Mouse (Mus musculus) lung, embryonic 16.5 days (tissue): Measurements from ENCODE around the gene Rpap3. TPM values are rescaled to one million over a fixed set of nuclear protein-coding genes. Genes with fewer than 3 reads are reported as not detected.

Experiments
- ATAC-seq: fragments of 200-750 bp; cut with Nextera tagmentation; 2 replicates; pipeline ENCODE4 v1.8.0; 2017; ENCODE audit warnings: low read depth, mild to moderate bottlenecking, moderate library complexity
- H3K27ac ChIP-seq: fragments of 300-500 bp; sonication (generic); 2 replicates; pipeline ENCODE4 v1.5.1; 2014; ENCODE audit warnings: mild to moderate bottlenecking, control low read depth, low read length
- H3K27me3 ChIP-seq: fragments of 300-500 bp; sonication (generic); 2 replicates; pipeline ENCODE4 v1.6.1; 2014; ENCODE audit warnings: low read depth, low read length, mixed read lengths; ENCODE audit not compliant: control insufficient read depth, insufficient read depth
- H3K36me3 ChIP-seq: fragments of 300-500 bp; sonication (generic); 2 replicates; pipeline ENCODE4 v1.6.1; 2014; ENCODE audit warnings: low read length; ENCODE audit not compliant: control insufficient read depth, insufficient read depth
- H3K4me1 ChIP-seq: fragments of 300-500 bp; sonication (generic); replicated peaks from 2 replicates; pipeline ENCODE4 v1.6.1; 2014; ENCODE audit warnings: low read length, mixed read lengths; ENCODE audit not compliant: control insufficient read depth, insufficient read depth
- H3K4me2 ChIP-seq: fragments of 300-500 bp; sonication (generic); 2 replicates; pipeline ENCODE4 v1.6.1; 2014; ENCODE audit warnings: low read depth, low read length, control low read depth
- H3K4me3 ChIP-seq: fragments of 300-500 bp; sonication (generic); 2 replicates; pipeline ENCODE4 v1.5.1; 2014; ENCODE audit warnings: mild to moderate bottlenecking, low read length, control low read depth
- H3K9ac ChIP-seq: fragments of 300-500 bp; sonication (generic); 2 replicates; pipeline ENCODE4 v1.6.1; 2014; ENCODE audit warnings: low read length, control low read depth
- H3K9me3 ChIP-seq: fragments of 300-500 bp; sonication (generic); 2 replicates; pipeline ENCODE4 v1.6.1; 2016; ENCODE audit warnings: low read length; ENCODE audit not compliant: control insufficient read depth
- WGBS: fragments of 180-500 bp; shearing (Covaris S2); extraction: QIAGEN DNeasy Blood & Tissue Kit; methylation state at CpG from one replicate; pipeline ENCODE4 v1.1.7; 2014; 5-methylcytosine and 5-hydroxymethylcytosine counted together
- polyA plus RNA-seq: library from polyadenylated mRNA; unstranded; fragments of >200 nt; fragmentation: Nextera tagmentation; extraction: Ambion mirVana; gene quantifications from 2 replicates; pipeline ENCODE4 v1.2.1, GENCODE M21; 2015

Rpap3 gene
- polyA plus RNA-seq: 20.5 and 25.2 TPM in 2 replicates

DNA sequence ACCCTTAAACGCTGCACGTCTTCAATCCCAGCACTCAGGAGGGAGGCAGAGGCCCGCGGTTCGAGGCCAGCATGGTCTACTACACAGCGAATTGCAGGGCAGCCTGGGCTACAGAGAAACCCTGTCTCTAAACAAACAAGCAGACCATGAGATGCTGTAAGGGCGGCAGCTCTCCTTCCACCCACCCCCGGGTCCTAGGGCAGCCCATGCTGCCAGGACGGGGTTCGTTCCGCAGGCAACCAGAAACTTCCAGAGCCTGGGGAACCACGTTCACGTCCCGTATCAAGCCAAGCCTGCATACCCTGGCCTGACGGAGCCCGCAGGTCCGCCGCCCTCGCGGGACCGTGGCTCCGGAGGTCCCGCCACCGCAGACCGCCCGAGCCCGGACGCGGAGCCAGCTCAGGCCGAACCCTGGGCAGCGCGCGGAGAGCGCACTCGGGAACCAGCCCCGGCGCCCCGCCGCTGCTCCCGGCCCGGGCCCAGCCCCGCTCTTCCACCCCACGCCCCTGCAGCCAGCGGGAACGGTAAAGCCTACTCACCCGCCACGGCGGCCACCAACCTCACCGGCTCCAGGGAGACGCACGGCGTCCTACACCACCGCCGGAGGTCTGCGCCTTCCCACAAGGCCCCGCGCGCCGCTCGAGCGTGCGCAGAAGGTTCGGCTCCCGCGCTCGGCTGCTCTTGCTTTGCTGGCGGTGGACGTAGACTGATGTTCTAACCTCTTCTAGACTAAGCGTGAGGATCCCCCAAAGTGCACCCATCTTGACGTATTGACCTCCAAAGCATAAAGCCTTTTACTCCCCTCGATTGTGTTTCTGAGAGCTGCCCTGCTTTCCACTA lies at the start of gene Rpap3:
Rpap3 (minus strand) TSS at position 615 of the 840 bp plus-strand sequence.
- Histone ChIP-seq H3K4me1 (peaks cover 10% of the 10 kb centered on the region), H3K36me3 (peaks cover 16% of the 10 kb centered on the region), H3K4me3 (peak within 1 kb of the TSS; percentile 99), H3K4me2 (peak within 1 kb of the TSS; percentile 79), H3K27ac (peak within 1 kb of the TSS; percentile 61), H3K9me3 (no peaks in the 10 kb centered on the region), H3K27me3 (no peaks in the 10 kb centered on the region), H3K9ac (peak within 1 kb of the TSS; percentile 95)
- peak; percentile 96 for ATAC-seq
- WGBS: under 1% methylated on average over 69 of the region's 71 CpGs

DNA sequence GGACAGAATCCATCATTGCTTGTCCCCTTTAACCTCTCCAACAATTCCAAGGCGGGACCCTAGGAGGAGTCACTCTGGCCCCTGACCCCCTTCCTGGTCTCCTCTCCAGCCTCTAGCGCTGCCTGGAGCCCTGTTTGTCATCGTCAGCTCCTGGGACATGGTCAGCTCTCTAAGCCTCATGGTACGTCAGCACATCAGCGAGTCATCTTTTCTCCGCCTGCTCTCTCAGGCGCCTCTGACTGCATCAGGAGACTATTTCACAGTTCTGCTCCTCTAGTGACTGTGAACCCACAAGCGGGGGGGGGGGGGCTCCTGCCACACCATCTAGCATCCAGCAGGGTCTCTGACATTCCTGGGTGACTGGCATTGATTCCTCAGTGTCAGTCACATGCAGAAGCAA lies 49.7 kb upstream of the Rpap3 start:
- H3K36me3 ChIP-seq: no peaks in the 10 kb centered on the region; the same call in 1 of the 2 replicates
- no peak overlapping the region for H3K27ac ChIP-seq
- no peaks in the 10 kb centered on the region for H3K9me3 ChIP-seq
- no peaks in the 10 kb centered on the region for H3K27me3 ChIP-seq
- peaks cover 9% of the 10 kb centered on the region for H3K4me1 ChIP-seq
- H3K9ac ChIP-seq: no peak overlapping the region
- WGBS: 48% methylated on average over 8 of the region's 8 CpGs
- H3K4me3 ChIP-seq: no peak overlapping the region
- ATAC-seq: no peak
- H3K4me2 ChIP-seq: no peak overlapping the region

GRCm38 (mm10) chr15:97754476-97754875 lies 48.9 kb upstream of the Rpap3 start:
- Histone ChIP-seq H3K4me1 (peaks cover 14% of the 10 kb centered on the region), H3K36me3 (no peaks in the 10 kb centered on the region), H3K27ac (no peak overlapping the region), H3K9ac (no peak overlapping the region), H3K4me3 (no peak overlapping the region), H3K4me2 (no peak overlapping the region), H3K9me3 (no peaks in the 10 kb centered on the region), H3K27me3 (no peaks in the 10 kb centered on the region)
- WGBS: 25% methylated on average over 6 of the region's 6 CpGs
- no peak for ATAC-seq

DNA sequence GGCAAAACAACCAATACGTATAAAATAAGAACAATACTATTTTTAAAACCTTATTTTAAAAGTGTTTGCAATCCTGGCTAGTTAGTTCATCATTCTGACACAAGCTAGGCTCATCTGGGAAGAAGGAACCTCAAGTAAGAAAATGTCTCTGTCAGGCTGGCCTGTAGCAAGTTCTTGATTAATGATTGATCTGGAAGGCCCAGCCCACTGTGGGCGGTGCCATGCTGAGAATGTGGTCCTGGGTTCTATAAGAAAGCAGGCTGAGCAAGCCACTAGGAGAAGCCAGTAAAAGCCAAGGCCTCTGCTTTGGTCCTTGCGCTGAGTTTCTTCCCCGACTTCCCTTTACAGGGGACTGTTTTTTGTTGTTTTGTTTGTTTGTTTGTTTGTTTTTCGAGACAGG lies 46.9 kb upstream of the Rpap3 start:
- WGBS: 83% methylated on average over 5 of the region's 5 CpGs
- H3K9me3 ChIP-seq: no peaks in the 10 kb centered on the region
- H3K27me3 ChIP-seq: no peaks in the 10 kb centered on the region
- H3K4me1 ChIP-seq: peaks cover 14% of the 10 kb centered on the region
- H3K36me3 ChIP-seq: no peaks in the 10 kb centered on the region
- no peak overlapping the region for H3K27ac ChIP-seq
- H3K9ac ChIP-seq: no peak overlapping the region
- ATAC-seq: no peak
- H3K4me3 ChIP-seq: no peak overlapping the region
- no peak overlapping the region for H3K4me2 ChIP-seq

GRCm38 (mm10) chr15:97751676-97752075 lies 46.1 kb upstream of the Rpap3 start:
- ATAC-seq: no peak
- peaks cover 1% of the 10 kb centered on the region; the same call in 1 of the 2 replicates for H3K36me3 ChIP-seq
- H3K4me1 ChIP-seq: peaks cover 14% of the 10 kb centered on the region
- H3K4me2 ChIP-seq: no peak overlapping the region
- no peaks in the 10 kb centered on the region for H3K27me3 ChIP-seq
- no peak overlapping the region for H3K4me3 ChIP-seq
- H3K9ac ChIP-seq: no peak overlapping the region
- no peak overlapping the region; the same call in 1 of the 2 replicates for H3K27ac ChIP-seq
- 60% methylated on average over 2 of the region's 2 CpGs for WGBS
- no peaks in the 10 kb centered on the region for H3K9me3 ChIP-seq

GRCm38 (mm10) chr15:97750697-97751096 lies 45.1 kb upstream of the Rpap3 start:
- peak overlapping the region; percentile 8 for H3K9ac ChIP-seq
- WGBS: 5% methylated on average over 12 of the region's 12 CpGs

DNA sequence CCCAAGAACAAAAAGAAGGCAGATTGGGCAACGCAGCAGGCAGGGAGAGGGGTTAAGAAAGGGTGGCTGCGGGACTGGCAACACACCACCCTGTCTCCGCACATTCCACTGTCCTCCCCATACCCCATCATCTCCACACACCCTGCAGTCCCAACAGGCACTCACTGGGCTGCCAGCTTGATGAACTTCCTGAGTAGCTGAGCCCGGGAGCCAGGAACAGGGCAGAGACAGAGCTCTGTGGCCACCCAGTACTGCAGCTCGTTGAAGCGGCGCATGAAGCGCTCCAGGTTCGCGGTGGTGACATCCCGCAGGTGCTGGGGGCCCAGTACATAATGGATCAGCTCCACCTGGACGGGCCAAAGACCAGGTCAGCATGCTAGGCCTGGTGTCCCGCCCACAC lies 44.2 kb upstream of the Rpap3 start:
- peak overlapping the region; percentile 33 for H3K27ac ChIP-seq
- no peaks in the 10 kb centered on the region for H3K27me3 ChIP-seq
- no peaks in the 10 kb centered on the region for H3K9me3 ChIP-seq
- H3K4me1 ChIP-seq: peaks cover 14% of the 10 kb centered on the region
- 77% methylated on average over 13 of the region's 13 CpGs for WGBS
- H3K4me3 ChIP-seq: no peak overlapping the region
- peak overlapping the region; percentile 8; the same call in 1 of the 2 replicates for H3K9ac ChIP-seq
- H3K36me3 ChIP-seq: peaks cover 3% of the 10 kb centered on the region; the same call in 1 of the 2 replicates
- ATAC-seq: no peak
- no peak overlapping the region for H3K4me2 ChIP-seq

More at GRCm38 (mm10) chr15:97750697-97751096, 45.1 kb upstream of the Rpap3 start:
- ATAC-seq: peak; percentile 96
- H3K4me2 ChIP-seq: peak overlapping the region; percentile 29
- H3K27me3 ChIP-seq: no peaks in the 10 kb centered on the region
- no peak overlapping the region for H3K4me3 ChIP-seq
- H3K27ac ChIP-seq: peak overlapping the region; percentile 33
- peaks cover 3% of the 10 kb centered on the region; the same call in 1 of the 2 replicates for H3K36me3 ChIP-seq
- no peaks in the 10 kb centered on the region for H3K9me3 ChIP-seq
- peaks cover 14% of the 10 kb centered on the region for H3K4me1 ChIP-seq

DNA sequence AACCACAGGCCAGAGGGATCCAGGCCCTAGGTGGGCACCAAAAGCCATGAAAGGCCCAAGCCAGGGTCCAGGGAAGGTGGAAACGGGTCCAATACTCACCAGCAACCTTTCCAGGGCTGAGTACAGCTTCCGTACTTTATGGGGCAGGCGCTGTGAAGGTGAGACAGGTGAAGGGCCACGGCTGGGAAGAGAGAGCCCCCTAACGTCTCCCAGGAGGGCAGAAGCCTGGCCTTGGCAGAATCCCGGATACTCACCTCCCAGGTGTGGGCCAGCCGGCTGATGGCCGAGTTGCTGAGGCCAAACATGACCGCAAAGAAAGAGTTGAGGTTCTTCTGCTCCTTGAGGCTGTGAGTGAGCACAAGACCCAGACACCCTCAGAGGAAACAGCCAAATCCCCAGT lies 43.8 kb upstream of the Rpap3 start:
- Histone ChIP-seq H3K9ac (no peak overlapping the region; the same call in 1 of the 2 replicates), H3K36me3 (peaks cover 3% of the 10 kb centered on the region; the same call in 1 of the 2 replicates)
- no peak for ATAC-seq

DNA sequence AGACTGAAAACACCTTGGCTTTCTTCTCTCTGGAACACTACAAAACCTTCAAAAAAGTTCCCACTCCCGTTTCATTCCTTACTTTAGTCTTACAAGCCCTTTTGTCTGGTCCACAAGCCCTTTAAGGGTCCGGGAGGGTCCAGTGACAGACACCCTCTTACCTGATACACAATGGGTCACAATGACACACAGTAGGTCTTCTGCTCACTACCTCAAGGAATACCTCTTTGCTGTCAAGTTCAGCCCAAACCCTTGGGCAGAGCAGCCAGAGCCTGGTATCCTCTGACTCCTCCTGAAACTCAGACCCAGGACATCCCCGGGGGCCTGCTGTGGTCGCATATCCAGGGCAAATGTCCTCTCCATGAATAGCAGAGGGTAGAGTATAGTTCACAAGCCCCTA lies 43.3 kb upstream of the Rpap3 start:
- H3K27ac ChIP-seq: no peak overlapping the region
- no peaks in the 10 kb centered on the region for H3K9me3 ChIP-seq
- peaks cover 14% of the 10 kb centered on the region for H3K4me1 ChIP-seq
- no peaks in the 10 kb centered on the region for H3K27me3 ChIP-seq
- no peak overlapping the region for H3K9ac ChIP-seq
- WGBS: 91% methylated on average over 4 of the region's 4 CpGs
- H3K4me3 ChIP-seq: no peak overlapping the region
- no peak for ATAC-seq
- peaks cover 3% of the 10 kb centered on the region; the same call in 1 of the 2 replicates for H3K36me3 ChIP-seq
- no peak overlapping the region for H3K4me2 ChIP-seq

More for the DNA sequence above, 43.8 kb upstream of the Rpap3 start:
- Histone ChIP-seq H3K27ac (no peak overlapping the region), H3K4me2 (no peak overlapping the region), H3K4me1 (peaks cover 14% of the 10 kb centered on the region), H3K27me3 (no peaks in the 10 kb centered on the region), H3K4me3 (no peak overlapping the region), H3K9me3 (no peaks in the 10 kb centered on the region)
- WGBS: 89% methylated on average over 9 of the region's 9 CpGs
